Mouse (Mus musculus) neural tube, embryonic 14.5 days (tissue): Measurements from ENCODE around the gene Tigar. TPM values are rescaled to one million over a fixed set of nuclear protein-coding genes. Genes with fewer than 3 reads are reported as not detected.
A peak's percentile ranks its signal among the peaks of the same experiment; 100 is the strongest.

ENCODE experiments used
- ATAC-seq: fragments of 200-750 bp; cut with Nextera tagmentation; 2 replicates; pipeline ENCODE4 v1.8.0; 2017; ENCODE audit warnings: low read depth, mild to moderate bottlenecking, moderate TSS enrichment, moderate library complexity
- H3K27ac ChIP-seq: fragments of 300-500 bp; sonication (generic); 2 replicates; pipeline ENCODE4 v1.5.1; 2014; ENCODE audit warnings: low read depth, mild to moderate bottlenecking, control low read depth, low read length, moderate library complexity, mixed read lengths
- H3K27me3 ChIP-seq: fragments of 300-500 bp; sonication (generic); 2 replicates; pipeline ENCODE4 v1.6.1; 2014; ENCODE audit warnings: low read length; ENCODE audit not compliant: control insufficient read depth, insufficient read depth
- H3K36me3 ChIP-seq: fragments of 300-500 bp; sonication (generic); 2 replicates; pipeline ENCODE4 v1.6.1; 2014; ENCODE audit warnings: low read length, mixed read lengths; ENCODE audit not compliant: control insufficient read depth, insufficient read depth
- H3K4me1 ChIP-seq: fragments of 300-500 bp; sonication (generic); 2 replicates; pipeline ENCODE4 v1.6.1; 2014; ENCODE audit warnings: low read length; ENCODE audit not compliant: control insufficient read depth, insufficient read depth
- H3K4me2 ChIP-seq: fragments of 300-500 bp; sonication (generic); 2 replicates; pipeline ENCODE4 v1.6.1; 2014; ENCODE audit warnings: mild to moderate bottlenecking, low read depth, low read length, control low read depth
- H3K4me3 ChIP-seq: fragments of 300-500 bp; sonication (generic); 2 replicates; pipeline ENCODE4 v1.5.1; 2014; ENCODE audit warnings: low read depth, low read length, control low read depth, mixed read lengths
- H3K9ac ChIP-seq: fragments of 300-500 bp; sonication (generic); replicated peaks from 2 replicates; pipeline ENCODE4 v1.6.1; 2014; ENCODE audit warnings: low read depth, mild to moderate bottlenecking, control low read depth, low read length, mixed read lengths
- H3K9me3 ChIP-seq: fragments of 300-500 bp; sonication (generic); 2 replicates; pipeline ENCODE4 v1.6.1; 2016; ENCODE audit warnings: low read length; ENCODE audit not compliant: control insufficient read depth
- WGBS: fragments of 180-500 bp; shearing (Covaris S2); extraction: QIAGEN DNeasy Blood & Tissue Kit; methylation state at CpG from one replicate; pipeline ENCODE4 v1.1.7; 2014; 5-methylcytosine and 5-hydroxymethylcytosine counted together
- polyA plus RNA-seq: library from polyadenylated mRNA; unstranded; fragments of >200 nt; fragmentation: Nextera tagmentation; extraction: Ambion mirVana; gene quantifications from 2 replicates; pipeline ENCODE4 v1.2.1, GENCODE M21; 2014

The Tigar gene
- polyA plus RNA-seq, 1 experiment from 2014 or later, result 4.2 TPM

GRCm38 (mm10) chr6:127064815-127065214 is 44.5 kb downstream of the Tigar start:
- Histone ChIP-seq H3K4me3 (no peak overlapping the region), H3K9ac (0 out of 2 replicates have a peak overlapping the region, but pooled peaks have one; percentile 25), H3K36me3 (no peaks in the 10 kb centered on the region), H3K27ac (no peak overlapping the region), H3K4me1 (no peaks in the 10 kb centered on the region; the same call in 1 of the 2 replicates), H3K9me3 (no peaks in the 10 kb centered on the region), H3K27me3 (no peaks in the 10 kb centered on the region), H3K4me2 (peak overlapping the region; percentile 20; the same call in 1 of the 2 replicates)
- no peak for ATAC-seq
- WGBS, result 9% methylated on average over 14 of the region's 14 CpGs

GRCm38 (mm10) chr6:127063915-127064314 is 45.4 kb downstream of the Tigar start:
- ATAC-seq, result no peak
- Histone ChIP-seq H3K4me1 (no peaks in the 10 kb centered on the region; the same call in 1 of the 2 replicates), H3K4me3 (no peak overlapping the region), H3K4me2 (no peak overlapping the region), H3K27ac (no peak overlapping the region), H3K9me3 (no peaks in the 10 kb centered on the region), H3K9ac (no peak overlapping the region), H3K27me3 (no peaks in the 10 kb centered on the region), H3K36me3 (no peaks in the 10 kb centered on the region)
- WGBS, result 91% methylated on average over 3 of the region's 3 CpGs

GRCm38 (mm10) chr6:127059975-127060374 is 49.4 kb downstream of the Tigar start:
- Histone ChIP-seq H3K36me3 (no peaks in the 10 kb centered on the region), H3K27ac (no peak overlapping the region), H3K9ac (no peak overlapping the region), H3K4me2 (no peak overlapping the region), H3K4me3 (no peak overlapping the region), H3K4me1 (no peaks in the 10 kb centered on the region; the same call in 1 of the 2 replicates), H3K9me3 (no peaks in the 10 kb centered on the region), H3K27me3 (no peaks in the 10 kb centered on the region)
- ATAC-seq, result no peak
- WGBS, result 90% methylated on average over 4 of the region's 4 CpGs

- Histone ChIP-seq H3K36me3 (no peaks in the 10 kb centered on the region), H3K4me2 (no peak overlapping the region), H3K4me3 (no peak overlapping the region), H3K9ac (no peak overlapping the region), H3K27me3 (no peaks in the 10 kb centered on the region), H3K27ac (no peak overlapping the region), H3K9me3 (no peaks in the 10 kb centered on the region), H3K4me1 (no peaks in the 10 kb centered on the region)
- 86% methylated on average over 12 of the region's 12 CpGs for WGBS
- ATAC-seq, result no peak
Measured at GRCm38 (mm10) chr6:127056990-127057588, 52.3 kb downstream of the Tigar start.

- Histone ChIP-seq H3K4me1 (no peaks in the 10 kb centered on the region), H3K4me2 (no peak overlapping the region), H3K9me3 (no peaks in the 10 kb centered on the region), H3K36me3 (no peaks in the 10 kb centered on the region), H3K9ac (no peak overlapping the region), H3K4me3 (no peak overlapping the region), H3K27ac (no peak overlapping the region), H3K27me3 (no peaks in the 10 kb centered on the region)
- no peak for ATAC-seq
- WGBS, result 74% methylated on average over 4 of the region's 4 CpGs
Measured at GRCm38 (mm10) chr6:127050847-127051246, 58.5 kb downstream of the Tigar start.

- Histone ChIP-seq H3K9ac (no peak overlapping the region), H3K27ac (no peak overlapping the region), H3K4me2 (no peak overlapping the region), H3K4me3 (no peak overlapping the region), H3K27me3 (no peaks in the 10 kb centered on the region), H3K36me3 (no peaks in the 10 kb centered on the region), H3K4me1 (no peaks in the 10 kb centered on the region), H3K9me3 (no peaks in the 10 kb centered on the region)
- no peak for ATAC-seq
- 60% methylated on average over 6 of the region's 6 CpGs for WGBS
Measured at GRCm38 (mm10) chr6:127044909-127045308, 64.4 kb downstream of the Tigar start.

Other genes starting within 250 kb of the Tigar start
- 0.32 TPM in 1 of 2 replicates, not detected in the other for gene Dyrk4, start 187.7 kb downstream of the Tigar start, polyA plus RNA-seq
- gene Rad51ap1, start 170.0 kb downstream of the Tigar start, polyA plus RNA-seq, result 10.2 and 12.6 TPM in 2 replicates
- gene D6Wsu163e, start 169.6 kb downstream of the Tigar start, polyA plus RNA-seq, result 35.2 and 37.3 TPM in 2 replicates
- not detected in 2 replicates for gene Fgf6, start 94.0 kb downstream of the Tigar start, polyA plus RNA-seq
- gene Fgf23, start 36.7 kb downstream of the Tigar start, polyA plus RNA-seq, result 0.11 TPM in 1 of 2 replicates, not detected in the other
- 78.2 and 110 TPM in 2 replicates for gene Ccnd2, start 42.6 kb upstream of the Tigar start, polyA plus RNA-seq